Comparison of ENCODE assay signal across 12 mouse cellular contexts in genomic region chr16:71208806-71209205, GRCm38 (mm10).
DNase-seq lines count a peak whose midpoint lies in the region; ATAC-seq and TF ChIP-seq lines count a peak whose summit lies in the region.
"Had no signal": no experiment of that assay in that cellular context is flagged by ENCODE, and none has a peak within 500 bp of the region (broad histone marks: within the 10 kb centered on the region; RNA-seq: fewer than 3 reads in every experiment).

No protein-coding gene starts in this region.

- no peaks in the 10 kb centered on the region for H3K27me3 ChIP-seq in intestine, postnatal 0 days (replicated peaks; ENCODE audit: control insufficient read depth, insufficient read depth, low read length)
- H3K27me3 ChIP-seq in intestine, embryonic 15.5 days (replicated peaks), result no peaks in the 10 kb centered on the region
- H3K27me3 ChIP-seq: hindbrain, embryonic 13.5 days; neural tube, embryonic 13.5 days had no signal

- no peak overlapping the region for H3K27ac ChIP-seq in intestine, postnatal 0 days (ENCODE audit: low read depth, low read length)
- no peak overlapping the region for H3K27ac ChIP-seq in intestine, embryonic 15.5 days
- H3K27ac ChIP-seq: heart, embryonic 10.5 days; hindbrain, embryonic 13.5 days; neural tube, embryonic 13.5 days had no signal

- H3K9me3 ChIP-seq in intestine, postnatal 0 days (ENCODE audit: control insufficient read depth), result no peaks in the 10 kb centered on the region
- H3K9me3 ChIP-seq in intestine, embryonic 15.5 days, result no peaks in the 10 kb centered on the region
- H3K9me3 ChIP-seq: heart, embryonic 10.5 days; hindbrain, embryonic 13.5 days; neural tube, embryonic 13.5 days had no signal

- H3K4me2 ChIP-seq in intestine, postnatal 0 days (replicated peaks; ENCODE audit: low read depth), result no peak overlapping the region
- no peak overlapping the region for H3K4me2 ChIP-seq in intestine, embryonic 15.5 days (replicated peaks)
- H3K4me2 ChIP-seq: hindbrain, embryonic 13.5 days; neural tube, embryonic 13.5 days had no signal

- H3K36me3 ChIP-seq in intestine, postnatal 0 days (ENCODE audit: control insufficient read depth, insufficient read depth), result no peaks in the 10 kb centered on the region
- no peaks in the 10 kb centered on the region for H3K36me3 ChIP-seq in intestine, embryonic 15.5 days
- H3K36me3 ChIP-seq: heart, embryonic 10.5 days; hindbrain, embryonic 13.5 days; neural tube, embryonic 13.5 days had no signal

- no peak overlapping the region for H3K4me3 ChIP-seq in intestine, postnatal 0 days (ENCODE audit: low read depth, low read length)
- no peak overlapping the region for H3K4me3 ChIP-seq in intestine, embryonic 15.5 days (replicated peaks)
- H3K4me3 ChIP-seq: heart, embryonic 10.5 days; hindbrain, embryonic 13.5 days; neural tube, embryonic 13.5 days had no signal

- H3K4me1 ChIP-seq in intestine, postnatal 0 days (replicated peaks; ENCODE audit: control insufficient read depth, insufficient read depth, low read length), result no peaks in the 10 kb centered on the region
- no peaks in the 10 kb centered on the region for H3K4me1 ChIP-seq in intestine, embryonic 15.5 days (replicated peaks)
- H3K4me1 ChIP-seq: heart, embryonic 10.5 days; hindbrain, embryonic 13.5 days; neural tube, embryonic 13.5 days had no signal

- peak; percentile 39 for TF ChIP-seq CTCF in intestine, postnatal 0 days (IDR thresholded peaks at IDR 0.05; ENCODE audit: low read depth)

- DNase-seq in right cerebral cortex, postnatal 25 days, result peak; percentile 8
- DNase-seq in right cerebral cortex, postnatal 14 days, result no peak
- peak; percentile 16 for DNase-seq in layer of hippocampus, adult 11-12 months (ENCODE audit: low spot score)
- DNase-seq in urinary bladder, postnatal 36 days (ENCODE audit: low spot score in 2 of 2), result no peak
- DNase-seq in kidney, adult 9 months, result no peak
- DNase-seq: gastrocnemius, postnatal 10 days; liver, postnatal 0 days had no signal

- ATAC-seq in intestine, postnatal 0 days, result no peak
- no peak for ATAC-seq in intestine, embryonic 15.5 days
- ATAC-seq: liver, postnatal 0 days had no signal

- H3K9ac ChIP-seq in intestine, postnatal 0 days (ENCODE audit: low read depth, low read length), result no peak overlapping the region
- H3K9ac ChIP-seq in intestine, embryonic 15.5 days, result no peak overlapping the region
- H3K9ac ChIP-seq: hindbrain, embryonic 13.5 days; liver, postnatal 0 days; neural tube, embryonic 13.5 days had no signal

- WGBS in intestine, postnatal 0 days, result 53% methylated on average over 7 of the region's 7 CpGs
- WGBS in intestine, embryonic 15.5 days, result 62% methylated on average over 7 of the region's 7 CpGs

Comparison
In these comparisons a context has a peak if more than half of its experiments do, and no peak if none do; other contexts are left out.
1. DNase-seq: peak in right cerebral cortex, postnatal 25 days (single experiment) and layer of hippocampus, adult 11-12 months (single experiment); none in right cerebral cortex, postnatal 14 days (single experiment), urinary bladder, postnatal 36 days (0 of 2) and kidney, adult 9 months (single experiment).